Mouse (Mus musculus) liver, postnatal 0 days (tissue): Measurements from ENCODE around the gene Kri1.

Experiments used
- CTCF ChIP-seq: sonication (generic); IDR thresholded peaks from 2 replicates; pipeline ENCODE4 v1.5.1; 2016; ENCODE audit warnings: antibody characterized with exemption, low read depth
- EP300 ChIP-seq: IDR thresholded peaks from 2 replicates; pipeline ENCODE4 v1.6.1; 2016; ENCODE audit warnings: antibody characterized with exemption, low read depth, mild to moderate bottlenecking

- TF ChIP-seq CTCF (no peak), EP300 (no peak)
These were observed 23.9 kb upstream of the Kri1 start for GRCm38 (mm10) chr9:21311695-21312094.
